Mouse (Mus musculus) myocyte (in vitro differentiated cells): ENCODE measurements around the gene Ppp2r5e.

Source experiments
- CEBPB ChIP-seq: IDR thresholded peaks from 2 replicates; pipeline ENCODE4 v1.6.1; 2011; ENCODE audit warnings: mild to moderate bottlenecking, moderate library complexity; ENCODE audit not compliant: poor library complexity, insufficient read depth, severe bottlenecking
- MAX ChIP-seq: IDR thresholded peaks from one replicate; pipeline ENCODE4 v1.6.1; 2011; ENCODE audit warnings: low read depth, mild to moderate bottlenecking, control low read depth
- MYOD1 ChIP-seq, 3 experiments: IDR thresholded peaks; one replicate each; pipeline ENCODE4 v1.6.1; 2011; ENCODE audit warnings: control low read depth in 2 of 3, low read depth in 2 of 3, mild to moderate bottlenecking in 2 of 3, moderate library complexity in 1 of 3; ENCODE audit not compliant: insufficient read length in 2 of 3, control insufficient read depth in 1 of 3
- MYOG ChIP-seq, 3 experiments: IDR thresholded peaks; one replicate each; pipeline ENCODE4 v1.6.1; 2011; ENCODE audit warnings: control low read depth in 2 of 3, low read depth in 2 of 3, mild to moderate bottlenecking in 2 of 3; ENCODE audit not compliant: insufficient read length in 2 of 3, control insufficient read depth in 1 of 3, insufficient read depth in 1 of 3
- POLR2A ChIP-seq: IDR thresholded peaks from one replicate; pipeline ENCODE4 v1.6.1; 2011; ENCODE audit warnings: low read depth, mild to moderate bottlenecking, control low read depth, moderate library complexity; ENCODE audit not compliant: insufficient read length
- POLR2AphosphoS2 ChIP-seq: IDR thresholded peaks from one replicate; pipeline ENCODE4 v1.6.1; 2011; ENCODE audit warnings: low read depth, control low read depth; ENCODE audit not compliant: insufficient read length
- REST ChIP-seq: IDR thresholded peaks from one replicate; pipeline ENCODE4 v1.6.1; 2011; ENCODE audit warnings: mild to moderate bottlenecking, control low read depth, moderate library complexity; ENCODE audit not compliant: insufficient read depth, insufficient read length
- SRF ChIP-seq: IDR thresholded peaks from one replicate; pipeline ENCODE4 v1.6.1; 2011; ENCODE audit warnings: low read depth; ENCODE audit not compliant: control insufficient read depth, insufficient read length
- TCF12 ChIP-seq: IDR thresholded peaks from one replicate; pipeline ENCODE4 v1.6.1; 2011; ENCODE audit warnings: mild to moderate bottlenecking, control low read depth; ENCODE audit not compliant: poor library complexity, insufficient read depth, severe bottlenecking
- TCF3 ChIP-seq: IDR thresholded peaks from one replicate; pipeline ENCODE4 v1.6.1; 2011; ENCODE audit warnings: low read depth, control low read depth; ENCODE audit not compliant: insufficient read length
- USF1 ChIP-seq: IDR thresholded peaks from one replicate; pipeline ENCODE4 v1.6.1; 2011; ENCODE audit warnings: low read depth, mild to moderate bottlenecking, control low read depth, moderate library complexity

DNA sequence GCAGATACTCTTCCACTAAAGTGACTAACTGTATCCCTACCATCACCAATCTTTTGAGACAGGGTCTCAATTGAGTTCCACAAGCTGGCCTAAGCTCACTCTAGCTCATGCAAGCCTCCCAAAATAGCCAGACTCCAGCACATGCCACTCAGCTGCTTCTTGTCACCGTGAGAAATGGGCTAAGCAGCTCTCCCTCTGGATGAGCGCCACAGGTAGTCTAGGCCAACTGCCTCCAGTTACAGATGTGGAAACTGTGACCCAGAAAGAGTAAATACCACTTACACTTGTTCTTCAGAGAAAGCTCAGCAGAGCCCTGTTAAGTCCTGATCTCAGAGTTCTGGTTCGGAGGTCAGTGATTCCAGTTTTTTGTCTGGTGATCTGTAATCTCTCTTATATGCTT, 43.7 kb downstream of the Ppp2r5e start:
- TF ChIP-seq POLR2A: no peak
- TF ChIP-seq MYOG (IDR thresholded peaks at IDR 0.05; ENCODE audit: control insufficient read depth in 1 of 3, insufficient read depth in 1 of 3, insufficient read length in 2 of 3, low read depth in 2 of 3): no peak
- no peak for TF ChIP-seq MYOD1 (IDR thresholded peaks at IDR 0.05; ENCODE audit: control insufficient read depth in 1 of 3, insufficient read length in 2 of 3, low read depth in 2 of 3)
- no peak for TF ChIP-seq TCF12
- TF ChIP-seq REST: no peak
- TF ChIP-seq MAX: no peak
- TF ChIP-seq TCF3: no peak
- no peak for TF ChIP-seq POLR2AphosphoS2
- TF ChIP-seq USF1: no peak
- no peak for TF ChIP-seq SRF
- TF ChIP-seq CEBPB: no peak
